Mouse (Mus musculus) cerebellum, adult 2 months (tissue): Measurements from ENCODE around the gene Sphk1. TPM values are rescaled to one million over a fixed set of nuclear protein-coding genes. Genes with fewer than 3 reads are reported as not detected.
"Not testable (repeated sequence)": the region's sequence is repeated elsewhere in the genome, so short reads cannot be mapped to it uniquely, and the experiment has no call there.

Experiments
- DNase-seq, 2 experiments: peaks; one replicate each; pipeline ENCODE4 v3.0.0; 2021
- H3K27ac ChIP-seq: fragments of 200-500 bp; 2 replicates; pipeline ENCODE4 v1.5.1; 2012; ENCODE audit warnings: low read length, control low read depth, inconsistent platforms; ENCODE audit not compliant: insufficient read depth
- H3K27me3 ChIP-seq: fragments of 200-500 bp; 2 replicates; pipeline ENCODE4 v1.6.1; 2012; ENCODE audit warnings: inconsistent platforms, mild to moderate bottlenecking, low read length, moderate library complexity; ENCODE audit not compliant: control insufficient read depth, insufficient read depth
- H3K4me1 ChIP-seq: fragments of 200-500 bp; 2 replicates; pipeline ENCODE4 v1.6.1; 2011; ENCODE audit warnings: low read length; ENCODE audit not compliant: control insufficient read depth, insufficient read depth
- H3K4me3 ChIP-seq: fragments of 200-500 bp; replicated peaks from 2 replicates; pipeline ENCODE3; 2011; ENCODE audit warnings: mild to moderate bottlenecking, low read depth, low read length, control low read depth; ENCODE audit not compliant: insufficient read depth
- CTCF ChIP-seq: fragments of 200-500 bp; IDR thresholded peaks from 2 replicates; pipeline ENCODE4 v1.5.1; 2011; ENCODE audit warnings: low read depth, mild to moderate bottlenecking, control low read depth, low read length, moderate library complexity, borderline replicate concordance; ENCODE audit not compliant: insufficient read depth
- POLR2A ChIP-seq: fragments of 200-500 bp; IDR thresholded peaks from 2 replicates; pipeline ENCODE4 v1.6.1; 2011; ENCODE audit warnings: low read length, control low read depth, borderline replicate concordance; ENCODE audit not compliant: insufficient read depth
- WGBS: fragments of 180-500 bp; shearing (Covaris S2); methylation state at CpG from one replicate; pipeline ENCODE4 v1.1.7; 2018; 5-methylcytosine and 5-hydroxymethylcytosine counted together
- polyA plus RNA-seq: library from polyadenylated mRNA; depleted of rRNA; stranded (reverse); fragments of >200 nt; gene quantifications from 2 replicates; pipeline ENCODE4 v1.2.3, GENCODE M21; 2012

Sphk1 gene
- polyA plus RNA-seq, 1 experiment: 9.0 TPM

GRCm38 (mm10) chr11:116490232-116491107 lies 40.3 kb upstream of the Sphk1 start:
- peak; percentile 86 to 90 for DNase-seq
- no peak for TF ChIP-seq CTCF
- peak; percentile 86 for TF ChIP-seq POLR2A
- Histone ChIP-seq H3K27ac (peak overlapping the region; percentile 63), H3K4me1 (no peaks in the 10 kb centered on the region), H3K27me3 (no peaks in the 10 kb centered on the region), H3K4me3 (peak overlapping the region; percentile 95)
- under 1% methylated on average over 62 of the region's 62 CpGs for WGBS

- H3K4me1 ChIP-seq: no peaks in the 10 kb centered on the region
- DNase-seq: no peak
- TF ChIP-seq CTCF (no peak), POLR2A (no peak)
- H3K27ac ChIP-seq: no peak overlapping the region
- H3K27me3 ChIP-seq: no peaks in the 10 kb centered on the region
- 58% methylated on average over 6 of the region's 6 CpGs for WGBS
- no peak overlapping the region for H3K4me3 ChIP-seq
Measured at GRCm38 (mm10) chr11:116491338-116491737, 39.4 kb upstream of the Sphk1 start.

- H3K27ac ChIP-seq, H3K27me3 ChIP-seq, H3K4me3 ChIP-seq, DNase-seq, H3K4me1 ChIP-seq: not testable (repeated sequence)
- WGBS: 79% methylated on average over 1 of the region's 1 CpGs
Measured at GRCm38 (mm10) chr11:116492507-116492906, 38.2 kb upstream of the Sphk1 start.

GRCm38 (mm10) chr11:116493191-116493590 lies 37.5 kb upstream of the Sphk1 start:
- 79% methylated on average over 5 of the region's 5 CpGs for WGBS
- TF ChIP-seq CTCF (no peak), POLR2A (no peak)
- H3K27ac ChIP-seq: no peak overlapping the region

GRCm38 (mm10) chr11:116493795-116494252 lies 36.9 kb upstream of the Sphk1 start, which contains the start of gene Prpsap1:
TSS of gene Prpsap1 (minus strand) at chr11:116494202.
- Histone ChIP-seq H3K4me1 (no peaks in the 10 kb centered on the region), H3K27ac (no peak within 1 kb of the TSS), H3K4me3 (no peak within 1 kb of the TSS), H3K27me3 (no peaks in the 10 kb centered on the region)
- WGBS: 28% methylated on average over 4 of the region's 4 CpGs
- TF ChIP-seq POLR2A: no peak
- TF ChIP-seq CTCF: peak; percentile 61
- peak in 1 of 2 experiments; percentile 37 for DNase-seq

More at GRCm38 (mm10) chr11:116493191-116493590, 37.5 kb upstream of the Sphk1 start:
- Histone ChIP-seq H3K4me1 (no peaks in the 10 kb centered on the region), H3K27me3 (no peaks in the 10 kb centered on the region), H3K4me3 (no peak overlapping the region)
- no peak for DNase-seq

- TF ChIP-seq POLR2A: no peak
- no peak for TF ChIP-seq CTCF
- no peak for DNase-seq
- no peak overlapping the region for H3K27ac ChIP-seq
Measured at GRCm38 (mm10) chr11:116494474-116495174, 36.1 kb upstream of the Sphk1 start.

GRCm38 (mm10) chr11:116497313-116497712 lies 33.4 kb upstream of the Sphk1 start:
- no peak overlapping the region for H3K4me3 ChIP-seq
- no peak overlapping the region for H3K27ac ChIP-seq
- no peaks in the 10 kb centered on the region for H3K27me3 ChIP-seq
- WGBS: 95% methylated on average over 4 of the region's 4 CpGs
- DNase-seq: no peak
- H3K4me1 ChIP-seq: peaks cover 3% of the 10 kb centered on the region; the same call in 1 of the 2 replicates
- TF ChIP-seq POLR2A: no peak
- no peak for TF ChIP-seq CTCF

More at GRCm38 (mm10) chr11:116494474-116495174, 36.1 kb upstream of the Sphk1 start:
- no peaks in the 10 kb centered on the region for H3K27me3 ChIP-seq
- 39% methylated on average over 13 of the region's 13 CpGs for WGBS
- no peak overlapping the region for H3K4me3 ChIP-seq
- no peaks in the 10 kb centered on the region for H3K4me1 ChIP-seq
